In genomic region chrX:11267791-11268190, GRCm38 (mm10) we compare ENCODE assay signal across 14 mouse cellular contexts. TPM values are rescaled to one million over a fixed set of nuclear protein-coding genes. Genes with fewer than 3 reads are reported as not detected.
DNase-seq lines count a peak whose midpoint lies in the region; ATAC-seq lines count a peak whose summit lies in the region.
"Had no signal": no experiment of that assay in that cellular context is flagged by ENCODE, and none has a peak within 500 bp of the region (broad histone marks: within the 10 kb centered on the region; RNA-seq: fewer than 3 reads in every experiment).

No protein-coding gene starts in this region.

- peak; percentile 66 for DNase-seq in embryonic facial prominence, embryonic 14.5 days (ENCODE audit: low spot score)
- DNase-seq in embryonic facial prominence, embryonic 10.5 days (ENCODE audit: low spot score) = no peak
- DNase-seq in right cerebral cortex, postnatal 10 days (ENCODE audit: low spot score in 2 of 2) = peak; percentile 27 to 29
- no peak for DNase-seq in right cerebral cortex, postnatal 25 days
- DNase-seq in lung, postnatal 25 days (ENCODE audit: low spot score) = peak; percentile 11
- DNase-seq in thymus, postnatal 10 days (ENCODE audit: low spot score in 2 of 2) = no peak
- DNase-seq in midbrain, embryonic 11.5 days (ENCODE audit: low spot score, missing footprints) = no peak
- DNase-seq: adrenal gland, adult 8-10 months; cerebellum, adult 9-11 months had no signal

- no peaks in the 10 kb centered on the region for H3K36me3 ChIP-seq in embryonic facial prominence, embryonic 14.5 days (ENCODE audit: control insufficient read depth, insufficient read depth, low read length)
- H3K36me3 ChIP-seq in embryonic facial prominence, embryonic 10.5 days (replicated peaks) = no peaks in the 10 kb centered on the region
- no peaks in the 10 kb centered on the region for H3K36me3 ChIP-seq in kidney, embryonic 14.5 days (ENCODE audit: control insufficient read depth, insufficient read depth, low read length)
- H3K36me3 ChIP-seq in midbrain, embryonic 11.5 days (ENCODE audit: control insufficient read depth, insufficient read depth, low read length) = no peaks in the 10 kb centered on the region
- H3K36me3 ChIP-seq: midbrain, embryonic 10.5 days; neural tube, embryonic 15.5 days had no signal

- 44% methylated on average over 7 of the region's 7 CpGs for WGBS in embryonic facial prominence, embryonic 14.5 days
- WGBS in embryonic facial prominence, embryonic 10.5 days = 78% methylated on average over 7 of the region's 7 CpGs
- WGBS in kidney, embryonic 14.5 days = 57% methylated on average over 7 of the region's 7 CpGs
- 69% methylated on average over 7 of the region's 7 CpGs for WGBS in midbrain, embryonic 11.5 days

- no peaks in the 10 kb centered on the region for H3K4me1 ChIP-seq in embryonic facial prominence, embryonic 14.5 days (ENCODE audit: control insufficient read depth, insufficient read depth, low read length)
- H3K4me1 ChIP-seq in embryonic facial prominence, embryonic 10.5 days = no peaks in the 10 kb centered on the region
- no peaks in the 10 kb centered on the region for H3K4me1 ChIP-seq in kidney, embryonic 14.5 days (ENCODE audit: control insufficient read depth, insufficient read depth, low read length)
- no peaks in the 10 kb centered on the region for H3K4me1 ChIP-seq in midbrain, embryonic 11.5 days (ENCODE audit: control insufficient read depth, insufficient read depth, low read length)
- H3K4me1 ChIP-seq: midbrain, embryonic 10.5 days had no signal

- H3K4me2 ChIP-seq in embryonic facial prominence, embryonic 14.5 days (ENCODE audit: low read depth, low read length) = no peak overlapping the region
- no peak overlapping the region for H3K4me2 ChIP-seq in kidney, embryonic 14.5 days (replicated peaks; ENCODE audit: low read depth, low read length)
- no peak overlapping the region for H3K4me2 ChIP-seq in midbrain, embryonic 11.5 days
- H3K4me2 ChIP-seq: neural tube, embryonic 15.5 days had no signal

- H3K27ac ChIP-seq in embryonic facial prominence, embryonic 14.5 days (replicated peaks; ENCODE audit: low read depth, low read length) = no peak overlapping the region
- no peak overlapping the region for H3K27ac ChIP-seq in embryonic facial prominence, embryonic 10.5 days (replicated peaks)
- no peak overlapping the region for H3K27ac ChIP-seq in kidney, embryonic 14.5 days (ENCODE audit: low read depth, low read length)
- H3K27ac ChIP-seq in midbrain, embryonic 11.5 days (ENCODE audit: low read depth, low read length) = no peak overlapping the region
- H3K27ac ChIP-seq: midbrain, embryonic 10.5 days; neural tube, embryonic 15.5 days had no signal

- no peak overlapping the region for H3K4me3 ChIP-seq in embryonic facial prominence, embryonic 14.5 days (ENCODE audit: low read depth, low read length)
- H3K4me3 ChIP-seq in embryonic facial prominence, embryonic 10.5 days = no peak overlapping the region
- no peak overlapping the region for H3K4me3 ChIP-seq in kidney, embryonic 14.5 days (ENCODE audit: low read length)
- no peak overlapping the region for H3K4me3 ChIP-seq in midbrain, embryonic 11.5 days (ENCODE audit: low read depth, low read length)
- H3K4me3 ChIP-seq: erythroblast, embryonic 14.5 days; midbrain, embryonic 10.5 days; neural tube, embryonic 15.5 days had no signal

- H3K9ac ChIP-seq in embryonic facial prominence, embryonic 14.5 days (ENCODE audit: low read depth, low read length) = no peak overlapping the region
- H3K9ac ChIP-seq in kidney, embryonic 14.5 days (ENCODE audit: low read depth, low read length) = no peak overlapping the region
- H3K9ac ChIP-seq in midbrain, embryonic 11.5 days (ENCODE audit: low read length) = no peak overlapping the region
- H3K9ac ChIP-seq: neural tube, embryonic 15.5 days had no signal

- ATAC-seq in embryonic facial prominence, embryonic 14.5 days (ENCODE audit: low read depth) = no peak
- ATAC-seq in kidney, embryonic 14.5 days (ENCODE audit: low FRiP score, low TSS enrichment) = peak; percentile 79
- ATAC-seq in midbrain, embryonic 11.5 days (ENCODE audit: low FRiP score) = no peak

- H3K27me3 ChIP-seq in embryonic facial prominence, embryonic 14.5 days (replicated peaks; ENCODE audit: control insufficient read depth, insufficient read depth, low read length) = peaks cover 17% of the 10 kb centered on the region; the same call in 1 of the 2 replicates
- peaks cover 94% of the 10 kb centered on the region for H3K27me3 ChIP-seq in embryonic facial prominence, embryonic 10.5 days (replicated peaks; ENCODE audit: low read depth, poor library complexity, severe bottlenecking)
- H3K27me3 ChIP-seq in kidney, embryonic 14.5 days (ENCODE audit: control insufficient read depth, insufficient read depth, low read length) = 0 out of 2 replicates have a peak, but pooled peaks cover 2% of the 10 kb centered on the region
- H3K27me3 ChIP-seq in midbrain, embryonic 11.5 days (ENCODE audit: control insufficient read depth, insufficient read depth, low read length) = no peaks in the 10 kb centered on the region; the same call in none of the 2 replicates
- H3K27me3 ChIP-seq: neural tube, embryonic 15.5 days had no signal

- no peaks in the 10 kb centered on the region for H3K9me3 ChIP-seq in embryonic facial prominence, embryonic 14.5 days (ENCODE audit: control insufficient read depth, low read length)
- no peaks in the 10 kb centered on the region for H3K9me3 ChIP-seq in embryonic facial prominence, embryonic 10.5 days
- H3K9me3 ChIP-seq in kidney, embryonic 14.5 days (ENCODE audit: control insufficient read depth, low read length) = no peaks in the 10 kb centered on the region
- no peaks in the 10 kb centered on the region for H3K9me3 ChIP-seq in midbrain, embryonic 11.5 days (ENCODE audit: control insufficient read depth, low read length)
- H3K9me3 ChIP-seq: midbrain, embryonic 10.5 days; neural tube, embryonic 15.5 days had no signal

RNA-seq across cellular contexts. Expression of gene H2al1a, which starts 31.3 kb away (rescaled TPM):
- polyA plus RNA-seq in embryonic facial prominence, embryonic 14.5 days (2014; fragmentation: Nextera tagmentation; extraction: Ambion mirVana) = not detected in 2 replicates
- not detected in 2 replicates for polyA plus RNA-seq in embryonic facial prominence, embryonic 10.5 days (2016; fragmentation: Nextera tagmentation; extraction: Ambion mirVana)
- not detected in 2 replicates for polyA plus RNA-seq in kidney, embryonic 14.5 days (2014; fragmentation: Nextera tagmentation; extraction: Ambion mirVana)
- polyA plus RNA-seq in midbrain, embryonic 11.5 days (2014; fragmentation: Nextera tagmentation; extraction: Ambion mirVana) = not detected in 2 replicates
- polyA plus RNA-seq: erythroblast, embryonic 14.5 days; gonadal fat pad, adult 2 months; midbrain, embryonic 10.5 days; neural tube, embryonic 15.5 days had no signal

RNA-seq across cellular contexts. Expression of gene H2al1b, which starts 34.4 kb away (rescaled TPM):
- polyA plus RNA-seq in embryonic facial prominence, embryonic 14.5 days (2014; fragmentation: Nextera tagmentation; extraction: Ambion mirVana) = not detected in 2 replicates
- not detected in 2 replicates for polyA plus RNA-seq in embryonic facial prominence, embryonic 10.5 days (2016; fragmentation: Nextera tagmentation; extraction: Ambion mirVana)
- polyA plus RNA-seq in kidney, embryonic 14.5 days (2014; fragmentation: Nextera tagmentation; extraction: Ambion mirVana) = not detected in 2 replicates
- polyA plus RNA-seq in midbrain, embryonic 11.5 days (2014; fragmentation: Nextera tagmentation; extraction: Ambion mirVana) = not detected in 2 replicates
- polyA plus RNA-seq: erythroblast, embryonic 14.5 days; gonadal fat pad, adult 2 months; midbrain, embryonic 10.5 days; neural tube, embryonic 15.5 days had no signal

RNA-seq across cellular contexts. Expression of gene H2al1c, which starts 37.7 kb away (rescaled TPM):
- polyA plus RNA-seq in embryonic facial prominence, embryonic 14.5 days (2014; fragmentation: Nextera tagmentation; extraction: Ambion mirVana) = not detected in 2 replicates
- not detected in 2 replicates for polyA plus RNA-seq in embryonic facial prominence, embryonic 10.5 days (2016; fragmentation: Nextera tagmentation; extraction: Ambion mirVana)
- not detected in 2 replicates for polyA plus RNA-seq in kidney, embryonic 14.5 days (2014; fragmentation: Nextera tagmentation; extraction: Ambion mirVana)
- not detected in 2 replicates for polyA plus RNA-seq in midbrain, embryonic 11.5 days (2014; fragmentation: Nextera tagmentation; extraction: Ambion mirVana)
- polyA plus RNA-seq: erythroblast, embryonic 14.5 days; gonadal fat pad, adult 2 months; midbrain, embryonic 10.5 days; neural tube, embryonic 15.5 days had no signal

RNA-seq across cellular contexts. Expression of gene H2al1d, which starts 40.8 kb away (rescaled TPM):
- polyA plus RNA-seq in embryonic facial prominence, embryonic 14.5 days (2014; fragmentation: Nextera tagmentation; extraction: Ambion mirVana) = not detected in 2 replicates
- not detected in 2 replicates for polyA plus RNA-seq in embryonic facial prominence, embryonic 10.5 days (2016; fragmentation: Nextera tagmentation; extraction: Ambion mirVana)
- polyA plus RNA-seq in kidney, embryonic 14.5 days (2014; fragmentation: Nextera tagmentation; extraction: Ambion mirVana) = not detected in 2 replicates
- not detected in 2 replicates for polyA plus RNA-seq in midbrain, embryonic 11.5 days (2014; fragmentation: Nextera tagmentation; extraction: Ambion mirVana)
- polyA plus RNA-seq: erythroblast, embryonic 14.5 days; gonadal fat pad, adult 2 months; midbrain, embryonic 10.5 days; neural tube, embryonic 15.5 days had no signal

RNA-seq across cellular contexts. Expression of gene H2al1e, which starts 43.9 kb away (rescaled TPM):
- polyA plus RNA-seq in embryonic facial prominence, embryonic 14.5 days (2014; fragmentation: Nextera tagmentation; extraction: Ambion mirVana) = not detected in 2 replicates
- not detected in 2 replicates for polyA plus RNA-seq in embryonic facial prominence, embryonic 10.5 days (2016; fragmentation: Nextera tagmentation; extraction: Ambion mirVana)
- not detected in 2 replicates for polyA plus RNA-seq in kidney, embryonic 14.5 days (2014; fragmentation: Nextera tagmentation; extraction: Ambion mirVana)
- polyA plus RNA-seq in midbrain, embryonic 11.5 days (2014; fragmentation: Nextera tagmentation; extraction: Ambion mirVana) = not detected in 2 replicates
- polyA plus RNA-seq: erythroblast, embryonic 14.5 days; midbrain, embryonic 10.5 days; neural tube, embryonic 15.5 days had no signal

Comparison
In these comparisons a context has a peak if more than half of its experiments do, and no peak if none do; other contexts are left out.
1. DNase-seq: peak in embryonic facial prominence, embryonic 14.5 days (single experiment), right cerebral cortex, postnatal 10 days (2 of 2) and lung, postnatal 25 days (single experiment); none in embryonic facial prominence, embryonic 10.5 days (single experiment), right cerebral cortex, postnatal 25 days (single experiment), thymus, postnatal 10 days (0 of 2) and midbrain, embryonic 11.5 days (single experiment).